Mouse (Mus musculus) CH12.LX (cell line): ENCODE data around the gene Fnbp1. TPM values are rescaled to one million over a fixed set of nuclear protein-coding genes. Genes with fewer than 3 reads are reported as not detected.

Source experiments
- DNase-seq: peaks from one replicate; pipeline ENCODE4 v3.0.0-alpha.2; 2013; ENCODE audit errors: extremely low read depth
- H3K27ac ChIP-seq: 2 replicates; pipeline ENCODE4 v1.5.1; 2012; ENCODE audit warnings: low read depth, mild to moderate bottlenecking, control low read depth, moderate library complexity; ENCODE audit not compliant: insufficient read depth
- H3K27me3 ChIP-seq: replicated peaks from 2 replicates; pipeline ENCODE3; 2012; ENCODE audit warnings: inconsistent platforms
- H3K36me3 ChIP-seq, 2 experiments: replicated peaks in 1 of 2; 2 replicates each; pipeline versions ENCODE3 to v1.6.1; 2012; ENCODE audit warnings: inconsistent platforms in 1 of 2, low read length in 1 of 2, mild to moderate bottlenecking in 1 of 2, mixed read lengths in 1 of 2, moderate library complexity in 1 of 2; ENCODE audit not compliant: control insufficient read depth in 1 of 2, insufficient read depth in 1 of 2
- H3K4me1 ChIP-seq, 2 experiments: 2 replicates each; pipeline ENCODE4 v1.6.1; 2012; ENCODE audit warnings: inconsistent platforms in 1 of 2, moderate library complexity in 1 of 2; ENCODE audit not compliant: insufficient read depth in 2 of 2, control insufficient read depth in 1 of 2
- H3K4me2 ChIP-seq: 2 replicates; pipeline ENCODE4 v1.6.1; 2012; ENCODE audit warnings: low read depth, mild to moderate bottlenecking, control low read depth; ENCODE audit not compliant: poor library complexity, insufficient read depth, severe bottlenecking
- H3K4me3 ChIP-seq, 3 experiments: fragments of 150-350 bp in 1 of 3; sonication (generic) in 1 of 3; replicated peaks in 1 of 3; 2 replicates each; pipeline versions ENCODE3 to v1.5.1; 2011 to 2012; ENCODE audit warnings: low read depth in 2 of 3, low read length in 2 of 3, mild to moderate bottlenecking in 2 of 3, moderate library complexity in 2 of 3, control low read depth in 1 of 3, improper control_type of control experiment in 1 of 3, inconsistent platforms in 1 of 3, mixed read lengths in 1 of 3; ENCODE audit not compliant: poor library complexity in 1 of 3
- H3K79me2 ChIP-seq: replicated peaks from 2 replicates; pipeline ENCODE4 v1.6.1; 2012; ENCODE audit warnings: mild to moderate bottlenecking, moderate library complexity; ENCODE audit not compliant: control insufficient read depth, poor library complexity, insufficient read depth, severe bottlenecking; ENCODE audit errors: extremely low read depth
- H3K9ac ChIP-seq: 2 replicates; pipeline ENCODE4 v1.6.1; 2012; ENCODE audit warnings: low read depth, mild to moderate bottlenecking, control low read depth, moderate library complexity; ENCODE audit not compliant: insufficient read depth
- H3K9me3 ChIP-seq: replicated peaks from 2 replicates; pipeline ENCODE3; 2012; ENCODE audit warnings: low read length, inconsistent platforms, mixed read lengths
- BHLHE40 ChIP-seq: IDR thresholded peaks from 2 replicates; pipeline ENCODE4 v1.6.1; 2011; ENCODE audit warnings: mild to moderate bottlenecking, low read depth, low read length, improper control_type of control experiment
- CHD2 ChIP-seq: IDR thresholded peaks from 2 replicates; pipeline ENCODE4 v1.6.1; 2011; ENCODE audit warnings: low read length, improper control_type of control experiment
- CTCF ChIP-seq, 2 experiments: IDR thresholded peaks in 1 of 2; conservative IDR thresholded peaks in 1 of 2; 2 replicates each; pipeline ENCODE4 v1.5.1; 2011 to 2012; ENCODE audit warnings: low read depth in 2 of 2, low read length in 2 of 2, improper control_type of control experiment in 1 of 2, inconsistent platforms in 1 of 2, mild to moderate bottlenecking in 1 of 2, moderate library complexity in 1 of 2
- E2F4 ChIP-seq: IDR thresholded peaks from 2 replicates; pipeline ENCODE4 v1.6.1; 2011; ENCODE audit warnings: low read depth, low read length, improper control_type of control experiment; ENCODE audit not compliant: insufficient replicate concordance
- ELF1 ChIP-seq: IDR thresholded peaks from 2 replicates; pipeline ENCODE4 v1.6.1; 2014; ENCODE audit warnings: low read depth, mild to moderate bottlenecking, inconsistent platforms, low read length, improper control_type of control experiment
- ETS1 ChIP-seq: conservative IDR thresholded peaks from 2 replicates; pipeline ENCODE4 v1.6.1; 2012; ENCODE audit warnings: low read depth, mild to moderate bottlenecking, inconsistent platforms, low read length, improper control_type of control experiment, moderate library complexity
- HCFC1 ChIP-seq: IDR thresholded peaks from 2 replicates; pipeline ENCODE4 v1.6.1; 2012; ENCODE audit warnings: low read depth, mild to moderate bottlenecking, inconsistent platforms, low read length, improper control_type of control experiment
- IRF4 ChIP-seq: IDR thresholded peaks from 2 replicates; pipeline ENCODE4 v1.6.1; 2014; ENCODE audit warnings: low read depth, mild to moderate bottlenecking, inconsistent platforms, low read length, improper control_type of control experiment
- JUN ChIP-seq: IDR thresholded peaks from 2 replicates; pipeline ENCODE4 v1.6.1; 2011; ENCODE audit warnings: low read depth, mild to moderate bottlenecking, low read length, improper control_type of control experiment, moderate library complexity; ENCODE audit not compliant: insufficient read depth
- KAT2A ChIP-seq: IDR thresholded peaks from 2 replicates; pipeline ENCODE4 v1.6.1; 2012; ENCODE audit warnings: low read length, improper control_type of control experiment, inconsistent platforms; ENCODE audit not compliant: insufficient replicate concordance
- MAFK ChIP-seq: IDR thresholded peaks from 2 replicates; pipeline ENCODE4 v1.6.1; 2011; ENCODE audit warnings: low read length, improper control_type of control experiment; ENCODE audit not compliant: insufficient replicate concordance
- MAZ ChIP-seq: IDR thresholded peaks from 2 replicates; pipeline ENCODE4 v1.6.1; 2012; ENCODE audit warnings: low read depth, mild to moderate bottlenecking, inconsistent platforms, low read length, improper control_type of control experiment, moderate library complexity
- MEF2A ChIP-seq: IDR thresholded peaks from 2 replicates; pipeline ENCODE4 v1.6.1; 2014; ENCODE audit warnings: low read depth, mild to moderate bottlenecking, inconsistent platforms, low read length, improper control_type of control experiment, borderline replicate concordance
- MXI1 ChIP-seq: IDR thresholded peaks from 2 replicates; pipeline ENCODE4 v1.6.1; 2011; ENCODE audit warnings: mild to moderate bottlenecking, low read depth, low read length, improper control_type of control experiment
- MYC ChIP-seq: IDR thresholded peaks from 2 replicates; pipeline ENCODE4 v1.6.1; 2011; ENCODE audit warnings: low read depth, mild to moderate bottlenecking, improper control_type of control experiment, low read length
- NELFE ChIP-seq: IDR thresholded peaks from 2 replicates; pipeline ENCODE4 v1.6.1; 2011; ENCODE audit warnings: low read depth, low read length, improper control_type of control experiment
- NRF1 ChIP-seq: IDR thresholded peaks from 2 replicates; pipeline ENCODE4 v1.6.1; 2014; ENCODE audit warnings: low read depth, mild to moderate bottlenecking, inconsistent platforms, low read length, improper control_type of control experiment, moderate library complexity
- POLR2A ChIP-seq: IDR thresholded peaks from 2 replicates; pipeline ENCODE4 v1.6.1; 2011; ENCODE audit warnings: low read depth, mild to moderate bottlenecking, improper control_type of control experiment, low read length
- POLR2AphosphoS2 ChIP-seq: IDR thresholded peaks from 2 replicates; pipeline ENCODE4 v1.6.1; 2011; ENCODE audit warnings: low read depth, low read length, improper control_type of control experiment
- RAD21 ChIP-seq: IDR thresholded peaks from 2 replicates; pipeline ENCODE4 v1.6.1; 2011; ENCODE audit warnings: low read depth, mild to moderate bottlenecking, low read length, improper control_type of control experiment, moderate library complexity
- RCOR1 ChIP-seq: conservative IDR thresholded peaks from 2 replicates; pipeline ENCODE4 v1.6.1; 2012; ENCODE audit warnings: low read depth, mild to moderate bottlenecking, inconsistent platforms, low read length, improper control_type of control experiment
- SIN3A ChIP-seq: IDR thresholded peaks from 2 replicates; pipeline ENCODE4 v1.6.1; 2012; ENCODE audit warnings: low read length, improper control_type of control experiment, inconsistent platforms
- TBP ChIP-seq: conservative IDR thresholded peaks from 2 replicates; pipeline ENCODE4 v1.6.1; 2011; ENCODE audit warnings: low read depth, low read length, improper control_type of control experiment
- TCF12 ChIP-seq: IDR thresholded peaks from 2 replicates; pipeline ENCODE4 v1.6.1; 2014; ENCODE audit warnings: low read depth, mild to moderate bottlenecking, inconsistent platforms, low read length, improper control_type of control experiment
- USF1 ChIP-seq: IDR thresholded peaks from 2 replicates; pipeline ENCODE4 v1.6.1; 2014; ENCODE audit warnings: low read depth, mild to moderate bottlenecking, inconsistent platforms, low read length, improper control_type of control experiment
- ZC3H11A ChIP-seq: IDR thresholded peaks from 2 replicates; pipeline ENCODE4 v1.6.1; 2012; ENCODE audit warnings: low read depth, mild to moderate bottlenecking, inconsistent platforms, low read length, improper control_type of control experiment
- ZMIZ1 ChIP-seq: IDR thresholded peaks from 2 replicates; pipeline ENCODE4 v1.6.1; 2012; ENCODE audit warnings: low read depth, mild to moderate bottlenecking, inconsistent platforms, low read length, improper control_type of control experiment
- ZNF384 ChIP-seq: IDR thresholded peaks from 2 replicates; pipeline ENCODE4 v1.6.1; 2012; ENCODE audit warnings: low read depth, low read length, improper control_type of control experiment, inconsistent platforms
- dilution Hi-C: fragments of 300-500 bp; cut with MboI; formaldehyde crosslinking; loops from 2 replicates; pipeline ENCODE4 v1.14.3; 2020; ENCODE audit warnings: low sequenced_read_pairs; ENCODE audit not compliant: extremely low pct_unique_long_range_greater_than_20kb, extremely low pct_ligation_motif_present
- in situ Hi-C: fragments of 300-500 bp; cut with MboI; formaldehyde crosslinking; loops from 3 replicates; pipeline ENCODE4 v1.14.3; 2019; ENCODE audit warnings: low sequenced_read_pairs, low pct_ligation_motif_present, low pct_unique_long_range_greater_than_20kb, mixed read lengths
- polyA plus RNA-seq: library from polyadenylated mRNA; unstranded; fragments of >175 nt; gene quantifications from 2 replicates; pipeline ENCODE4 v1.2.1, GENCODE M21; 2012; ENCODE audit warnings: low read depth; ENCODE audit not compliant: insufficient read length
- total RNA-seq, 2 experiments: library from RNA; depleted of rRNA; stranded (reverse); fragments of 300-350 nt in 1 of 2; fragments of >200 nt in 1 of 2; gene quantifications; 2 replicates each; pipeline ENCODE4 v1.2.3; 2012 to 2014

Fnbp1 gene
- total and polyA plus RNA-seq, 3 experiments, result 29.6 to 133 (median 50.5) TPM

DNA sequence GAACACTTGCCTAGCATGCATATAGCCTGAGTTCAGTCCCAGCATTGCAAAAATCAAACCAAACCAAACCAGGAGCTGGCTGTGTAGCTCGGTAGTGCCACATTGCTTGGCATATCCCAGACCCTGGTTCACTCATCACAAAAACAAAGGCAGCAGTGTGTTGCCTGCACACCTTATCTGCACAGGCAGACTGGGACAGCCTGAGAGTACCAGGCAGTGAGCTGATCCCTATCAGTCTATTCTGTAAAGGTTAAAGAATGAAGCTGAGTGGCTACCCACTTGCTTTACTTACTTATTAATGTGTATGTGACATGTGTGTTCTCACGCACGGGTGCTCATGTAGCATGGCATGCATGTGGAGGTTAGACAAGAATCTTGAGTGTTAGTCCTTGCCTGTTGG lies 15.0 kb upstream of the Fnbp1 start:
- Histone ChIP-seq H3K4me3 (no peak overlapping the region), H3K79me2 (peaks cover 75% of the 10 kb centered on the region), H3K9ac (no peak overlapping the region), H3K9me3 (no peaks in the 10 kb centered on the region), H3K4me1 (peaks cover 4 to 29% of the 10 kb centered on the region in 2 experiments), H3K36me3 (peaks cover 6 to 39% of the 10 kb centered on the region in 2 experiments), H3K4me2 (no peak overlapping the region), H3K27ac (no peak overlapping the region), H3K27me3 (no peaks in the 10 kb centered on the region)
- no peak for TF ChIP-seq MYC
- no peak for TF ChIP-seq KAT2A
- no peak for TF ChIP-seq ETS1
- TF ChIP-seq RCOR1, result no peak
- TF ChIP-seq JUN, result no peak
- no peak for TF ChIP-seq BHLHE40
- TF ChIP-seq ZC3H11A, result no peak
- no peak for TF ChIP-seq E2F4
- no peak for TF ChIP-seq TBP
- TF ChIP-seq MAZ, result no peak
- no peak for TF ChIP-seq USF1
- no peak for TF ChIP-seq POLR2AphosphoS2
- no peak for TF ChIP-seq RAD21
- dilution Hi-C loops, result no loop called here
- in situ Hi-C loops, result no loop called here
- DNase-seq, result no peak

- Histone ChIP-seq H3K79me2 (peaks cover 43% of the 10 kb centered on the region), H3K4me1 (peaks cover 0 to 38% of the 10 kb centered on the region in 2 experiments; a peak in 3 of 4 replicates), H3K4me2 (peak within 1 kb of the TSS; percentile 97), H3K27me3 (no peaks in the 10 kb centered on the region), H3K36me3 (peaks cover 5 to 31% of the 10 kb centered on the region in 2 experiments), H3K9me3 (peaks cover 3% of the 10 kb centered on the region), H3K9ac (peak within 1 kb of the TSS; percentile 83), H3K27ac (peak within 1 kb of the TSS; percentile 68), H3K4me3 (peak within 1 kb of the TSS; percentile 67 to 89 (median 86))
- dilution Hi-C loops, result no loop called here
- peak; percentile 80 for DNase-seq
- TF ChIP-seq ZMIZ1 (peak; percentile 41; the same call in 1 of the 2 replicates), MAFK (no peak), TCF12 (peak; percentile 80), ZNF384 (no peak), POLR2A (peak; percentile 74), CHD2 (peak; percentile 88), IRF4 (peak; percentile 53; the same call in 1 of the 2 replicates), NELFE (peak; percentile 48; the same call in 1 of the 2 replicates), E2F4 (no peak), HCFC1 (peak; percentile 88), MAZ (peak; percentile 60; the same call in 1 of the 2 replicates), SIN3A (peak; percentile 98), MXI1 (peak; percentile 82), CTCF (conservative IDR thresholded peaks at IDR 0.05 in 1 of 2, IDR thresholded peaks at IDR 0.05 in 1 of 2; ENCODE audit: low read depth in 2 of 2, low read length in 2 of 2) (no peak), MEF2A (peak; percentile 20; the same call in 1 of the 2 replicates), KAT2A (peak; percentile 88; the same call in 1 of the 2 replicates), ELF1 (peak; percentile 91), NRF1 (peak; percentile 57), ETS1 (peak; percentile 41; the same call in 1 of the 2 replicates)
- in situ Hi-C loops, result no loop called here
Observed at GRCm38 (mm10) chr2:31151892-31152812, 10.3 kb upstream of the Fnbp1 start, which contains the start of gene Gpr107. Gpr107 (plus strand) TSS chr2:31152316.
